Mouse (Mus musculus) regulatory T cell (primary cell): ENCODE measurements at regions not wholly inside any gene's neighbourhood (a gene's known extent, or its start where the extent isn't known, plus 50 kb on each side); places are given as distances from the start of the nearest gene placed in this dataset.

Experiments
- in situ Hi-C: fragments of 300-600 bp; cut with MboI, MseI; formaldehyde crosslinking; loops from one replicate; pipeline ENCODE4 v1.15.1; 2025; ENCODE audit warnings: high pct_unique_total_duplicates

- in situ Hi-C loops = no loop called here
Observed at GRCm38 (mm10) chr8:91899747-91900146, 97.9 kb upstream of the Irx3 start.

- in situ Hi-C loops = no loop called here
Observed at GRCm38 (mm10) chr8:91897381-91897780, 95.5 kb upstream of the Irx3 start.

DNA sequence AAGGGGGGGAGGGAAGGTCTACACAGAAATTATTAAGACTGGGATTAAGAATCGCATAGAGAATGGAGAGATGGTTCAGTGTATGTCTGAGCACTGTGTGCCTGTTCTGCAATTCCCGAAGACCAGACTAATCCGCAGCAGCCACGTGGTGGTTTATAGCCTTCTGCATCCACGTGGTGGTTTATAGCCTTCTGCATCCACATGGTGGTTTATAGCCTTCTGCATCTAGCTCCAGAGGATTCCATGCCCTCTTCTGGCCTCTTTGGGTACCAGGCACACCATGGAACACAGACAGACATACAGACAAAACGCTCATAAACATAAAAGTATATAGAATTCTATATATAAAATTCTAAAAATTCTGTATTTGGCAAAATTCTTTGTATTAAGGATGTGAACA, 94.1 kb upstream of the Irx3 start:
- in situ Hi-C loops = no loop called here

- in situ Hi-C loops = no loop called here
Observed at GRCm38 (mm10) chr8:91884862-91885261, 83.0 kb upstream of the Irx3 start.

DNA sequence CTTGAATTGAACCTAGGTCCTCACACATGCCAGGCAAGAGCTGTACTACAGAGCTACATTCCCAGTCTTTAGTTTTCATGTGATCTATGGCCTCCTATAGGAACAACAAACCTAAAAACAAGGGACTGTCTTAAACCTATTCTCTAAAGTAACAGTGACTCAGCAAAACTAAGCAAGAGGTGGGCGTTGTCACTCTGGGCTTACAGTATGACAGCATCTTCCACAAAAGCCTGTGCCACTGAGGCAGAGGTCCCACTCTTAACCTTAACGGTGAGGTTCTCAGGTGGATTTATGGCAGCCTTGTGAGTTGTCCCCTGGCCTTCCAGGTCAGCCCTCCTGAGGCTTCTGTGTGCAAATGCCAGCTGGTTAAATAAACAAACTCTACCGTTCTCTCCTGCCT, 82.5 kb upstream of the Irx3 start:
- in situ Hi-C loops = no loop called here

DNA sequence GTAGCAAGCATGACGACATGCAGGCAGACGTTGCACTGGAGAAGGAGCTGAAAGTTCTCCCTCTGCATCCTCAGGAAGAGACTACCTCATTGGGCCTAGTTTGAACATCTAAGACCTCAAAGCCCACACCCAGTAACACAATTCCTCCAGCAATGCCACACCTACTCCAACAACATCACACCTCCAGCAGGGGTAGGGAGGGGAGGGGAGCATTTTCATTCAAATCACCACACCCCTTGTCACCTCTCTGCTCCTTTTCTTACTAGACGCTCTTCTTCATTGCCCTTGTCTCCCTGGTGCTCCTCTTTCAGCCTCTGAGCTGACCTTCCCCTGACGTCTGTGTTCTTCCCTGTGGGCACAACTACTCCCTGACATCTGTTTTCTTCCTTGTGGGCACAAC, 81.1 kb upstream of the Irx3 start:
- in situ Hi-C loops = no loop called here

GRCm38 (mm10) chr8:91878886-91879285, 77.0 kb upstream of the Irx3 start:
- in situ Hi-C loops = no loop called here

DNA sequence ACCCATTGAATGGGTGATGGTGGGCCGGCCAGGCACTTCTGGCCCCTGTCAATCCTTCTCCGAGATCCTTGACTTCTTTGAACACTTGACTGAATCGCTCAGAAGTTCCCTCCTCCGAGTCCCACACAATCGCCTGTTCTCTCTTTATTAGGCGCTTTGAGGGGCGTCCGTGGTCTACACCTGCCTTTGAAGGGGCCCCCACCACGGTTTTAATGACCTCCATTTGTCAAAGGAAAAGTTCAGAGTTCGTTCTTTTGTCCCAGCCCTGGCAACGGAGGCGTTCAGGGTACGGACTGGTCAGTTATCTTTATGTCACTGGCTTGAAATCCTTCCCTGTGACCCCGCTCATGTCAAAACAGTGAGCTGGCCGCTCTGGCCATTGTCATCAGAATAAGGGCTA, 74.3 kb upstream of the Irx3 start:
- in situ Hi-C loops = no loop called here

GRCm38 (mm10) chr8:91873232-91873631, 71.4 kb upstream of the Irx3 start:
- in situ Hi-C loops = no loop called here

- in situ Hi-C loops = no loop called here
Observed at GRCm38 (mm10) chr8:91872278-91873115, 70.6 kb upstream of the Irx3 start.

DNA sequence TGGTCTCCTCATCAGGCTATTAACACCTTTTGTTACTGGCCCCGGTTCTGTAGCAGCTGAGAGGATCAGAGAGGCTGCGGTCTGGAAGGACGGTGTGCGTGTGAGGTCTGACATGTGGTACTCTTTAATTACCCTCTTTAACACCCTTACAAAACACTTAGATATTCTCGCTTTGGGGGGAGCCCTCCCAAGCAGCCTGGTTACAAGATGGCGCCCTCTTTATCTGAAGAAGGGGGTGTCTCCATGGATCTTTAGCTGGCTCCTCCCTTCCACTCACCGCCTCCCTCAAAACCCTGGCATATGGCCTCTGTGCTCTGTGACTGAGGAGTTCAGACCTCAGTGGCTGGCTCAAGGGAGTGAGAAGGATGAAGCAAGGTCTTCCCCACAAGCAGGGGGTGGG, 65.2 kb upstream of the Irx3 start:
- in situ Hi-C loops = no loop called here

DNA sequence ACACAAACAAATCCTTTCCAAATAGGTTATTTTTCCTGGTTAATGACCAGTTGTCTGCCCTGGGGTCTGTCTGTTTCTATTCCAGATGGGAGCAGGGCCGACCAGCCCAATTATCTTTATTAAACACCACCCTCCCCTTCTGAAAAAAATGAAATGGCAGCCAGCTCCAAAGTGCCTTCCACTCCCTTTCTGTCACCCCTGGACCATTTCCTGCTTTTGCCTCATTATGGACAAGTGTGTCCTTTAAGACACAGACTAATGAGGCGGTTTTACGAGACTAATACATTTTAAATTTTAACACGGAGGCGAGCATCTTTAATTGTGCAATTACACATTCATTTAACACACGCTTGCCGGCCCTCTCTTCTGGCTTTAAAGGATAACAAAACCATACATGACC, 64.2 kb upstream of the Irx3 start:
- in situ Hi-C loops = no loop called here

DNA sequence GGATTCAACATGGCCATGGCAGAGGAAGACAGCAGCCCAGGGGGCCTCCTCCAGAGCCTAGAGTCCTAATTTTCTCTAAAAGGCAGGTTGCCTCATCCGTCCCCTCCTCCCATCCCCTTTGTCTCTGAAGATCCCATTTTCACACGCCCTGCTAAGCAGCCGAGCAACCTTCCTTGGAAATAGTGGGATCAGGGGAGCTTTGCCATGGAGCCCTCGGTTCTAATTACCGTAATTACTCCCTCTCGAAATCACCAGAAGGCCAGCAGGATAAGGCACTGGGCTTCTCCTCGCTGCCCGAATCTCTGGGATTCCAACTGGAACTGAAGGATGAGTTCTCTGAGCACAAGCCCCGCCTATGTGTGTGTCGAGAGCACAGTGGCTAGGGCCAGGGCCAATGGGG, 63.5 kb upstream of the Irx3 start:
- in situ Hi-C loops = no loop called here

DNA sequence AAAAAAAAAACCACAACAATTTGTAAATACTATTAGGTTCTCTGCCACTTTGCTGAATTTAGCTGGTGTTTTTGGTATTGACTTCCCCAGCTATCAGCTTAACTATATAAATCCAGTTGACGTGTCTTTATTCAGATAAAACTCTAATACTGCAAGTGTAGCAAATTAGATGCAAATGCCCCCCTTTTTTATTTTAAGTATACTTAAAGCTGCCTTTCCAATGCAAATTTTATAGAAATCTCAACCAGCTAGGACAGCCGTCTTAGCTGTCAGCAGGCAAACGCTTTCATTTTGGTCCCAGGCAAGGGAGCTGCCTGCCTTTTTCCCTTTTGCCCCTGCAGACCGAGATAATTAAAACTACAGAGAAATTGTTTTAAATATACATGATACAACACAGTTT, 61.6 kb upstream of the Irx3 start:
- in situ Hi-C loops = no loop called here

- in situ Hi-C loops = no loop called here
Observed at GRCm38 (mm10) chr8:91855881-91856280, 54.0 kb upstream of the Irx3 start.

GRCm38 (mm10) chr8:91854369-91854768, 52.5 kb upstream of the Irx3 start:
- in situ Hi-C loops = no loop called here

DNA sequence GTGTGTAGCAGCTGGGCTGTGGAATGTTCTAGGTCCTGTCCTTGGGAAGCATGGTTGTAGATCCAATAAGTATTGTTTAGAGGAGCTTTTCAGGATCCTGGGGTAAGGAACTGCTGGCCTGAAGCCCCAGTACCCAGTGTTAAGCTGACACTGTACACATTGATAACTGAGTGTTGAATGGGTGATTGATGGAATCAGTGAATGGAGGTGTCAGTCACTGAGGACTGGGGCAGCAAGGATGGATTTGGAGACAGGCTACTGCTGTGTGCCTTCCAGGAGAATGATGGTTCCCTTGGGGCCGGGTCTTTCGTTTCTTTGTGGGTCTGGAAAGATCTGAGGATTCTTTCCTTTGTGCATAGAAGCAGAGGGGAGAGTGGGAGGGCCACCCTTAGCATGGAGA, 51.9 kb upstream of the Irx3 start:
- in situ Hi-C loops = no loop called here

- in situ Hi-C loops = no loop called here
Observed at GRCm38 (mm10) chr8:91853336-91853735, 51.5 kb upstream of the Irx3 start.
